Mouse (Mus musculus): ENCODE data around the gene Olfr19. TPM values are rescaled to one million over a fixed set of nuclear protein-coding genes. Genes with fewer than 3 reads are reported as not detected.
"Not testable (repeated sequence)": the region's sequence is repeated elsewhere in the genome, so short reads cannot be mapped to it uniquely, and the experiment has no call there.

Gene Olfr19
- polyA plus RNA-seq (2016; fragmentation: Nextera tagmentation; extraction: Ambion mirVana): not detected in 2 replicates

GRCm38 (mm10) chr16:16676305-16676704 is at the start of gene Olfr19:
TSS of gene Olfr19 (minus strand) at chr16:16676405.
- H3K27ac ChIP-seq: no peak within 1 kb of the TSS
- H3K4me3 ChIP-seq: no peak within 1 kb of the TSS
- H3K9me3 ChIP-seq (replicated peaks): no peaks in the 10 kb centered on the region
- H3K4me1 ChIP-seq: no peaks in the 10 kb centered on the region
- H3K36me3 ChIP-seq: no peaks in the 10 kb centered on the region
- H3K9ac ChIP-seq: no peak within 1 kb of the TSS
- 46% methylated on average over 2 of the region's 2 CpGs for WGBS (ENCODE audit: insufficient replicate concordance)
- H3K4me2 ChIP-seq: no peak within 1 kb of the TSS
- no peak for ATAC-seq
- no peaks in the 10 kb centered on the region for H3K27me3 ChIP-seq (replicated peaks)

GRCm38 (mm10) chr16:16684975-16685374 is 8.8 kb upstream of the Olfr19 start:
- ATAC-seq: no peak
- 54% methylated on average over 3 of the region's 3 CpGs for WGBS (ENCODE audit: insufficient replicate concordance)
- H3K4me1 ChIP-seq: no peaks in the 10 kb centered on the region
- H3K4me2 ChIP-seq: no peak overlapping the region
- H3K27me3 ChIP-seq (replicated peaks): no peaks in the 10 kb centered on the region
- H3K9ac ChIP-seq: no peak overlapping the region
- H3K4me3 ChIP-seq: no peak overlapping the region
- no peak overlapping the region for H3K27ac ChIP-seq
- H3K36me3 ChIP-seq: no peaks in the 10 kb centered on the region
- H3K9me3 ChIP-seq (replicated peaks): no peaks in the 10 kb centered on the region

GRCm38 (mm10) chr16:16684053-16684452 is 7.8 kb upstream of the Olfr19 start:
- H3K27ac ChIP-seq: no peak overlapping the region
- H3K36me3 ChIP-seq: no peaks in the 10 kb centered on the region
- no peak for ATAC-seq
- 44% methylated on average over 2 of the region's 2 CpGs for WGBS (ENCODE audit: insufficient replicate concordance)
- H3K9me3 ChIP-seq (replicated peaks): no peaks in the 10 kb centered on the region
- H3K4me1 ChIP-seq: no peaks in the 10 kb centered on the region
- H3K27me3 ChIP-seq (replicated peaks): no peaks in the 10 kb centered on the region
- H3K9ac ChIP-seq: no peak overlapping the region
- H3K4me2 ChIP-seq: no peak overlapping the region
- no peak overlapping the region for H3K4me3 ChIP-seq

- Histone ChIP-seq H3K4me1 (no peaks in the 10 kb centered on the region), H3K36me3 (no peaks in the 10 kb centered on the region), H3K4me2 (no peak overlapping the region), H3K27me3 (replicated peaks) (no peaks in the 10 kb centered on the region), H3K9me3 (replicated peaks) (no peaks in the 10 kb centered on the region), H3K27ac (no peak overlapping the region), H3K4me3 (no peak overlapping the region), H3K9ac (no peak overlapping the region)
- ATAC-seq: no peak
- 62% methylated on average over 4 of the region's 4 CpGs for WGBS (ENCODE audit: insufficient replicate concordance)
Observed at GRCm38 (mm10) chr16:16664994-16665393, 11.2 kb downstream of the Olfr19 start.

- H3K36me3 ChIP-seq; H3K9me3 ChIP-seq (replicated peaks); H3K4me2 ChIP-seq; H3K27me3 ChIP-seq (replicated peaks); H3K9ac ChIP-seq; H3K4me3 ChIP-seq; H3K4me1 ChIP-seq; H3K27ac ChIP-seq; ATAC-seq: not testable (repeated sequence)
Observed at GRCm38 (mm10) chr16:16664516-16664915, 11.7 kb downstream of the Olfr19 start.

- H3K27me3 ChIP-seq (replicated peaks): no peaks in the 10 kb centered on the region
- H3K9ac ChIP-seq: no peak overlapping the region
- no peaks in the 10 kb centered on the region for H3K4me1 ChIP-seq
- H3K27ac ChIP-seq: no peak overlapping the region
- no peaks in the 10 kb centered on the region for H3K36me3 ChIP-seq
- H3K4me2 ChIP-seq: no peak overlapping the region
- no peak overlapping the region for H3K4me3 ChIP-seq
- WGBS (ENCODE audit: insufficient replicate concordance): 28% methylated on average over 1 of the region's 1 CpGs
- ATAC-seq: no peak
- no peaks in the 10 kb centered on the region for H3K9me3 ChIP-seq (replicated peaks)
Observed at GRCm38 (mm10) chr16:16645148-16645547, 31.1 kb downstream of the Olfr19 start.

GRCm38 (mm10) chr16:16633730-16634129 is 42.5 kb downstream of the Olfr19 start:
- no peaks in the 10 kb centered on the region for H3K36me3 ChIP-seq
- no peak for ATAC-seq
- no peak overlapping the region for H3K4me3 ChIP-seq
- no peaks in the 10 kb centered on the region for H3K4me1 ChIP-seq
- peaks cover 16% of the 10 kb centered on the region for H3K9me3 ChIP-seq (replicated peaks)
- H3K27ac ChIP-seq: no peak overlapping the region
- H3K27me3 ChIP-seq (replicated peaks): no peaks in the 10 kb centered on the region
- no peak overlapping the region for H3K4me2 ChIP-seq
- no peak overlapping the region for H3K9ac ChIP-seq

Other genes with a start within 250 kb of the Olfr19 start
- gene Fgd4, start 75.9 kb downstream of the Olfr19 start, polyA plus RNA-seq (2016; fragmentation: Nextera tagmentation; extraction: Ambion mirVana): 2.5 and 3.2 TPM in 2 replicates
- gene Spag6l, start 153.1 kb upstream of the Olfr19 start, polyA plus RNA-seq (2016; fragmentation: Nextera tagmentation; extraction: Ambion mirVana): not detected in 2 replicates
- gene Igll1, start 187.6 kb upstream of the Olfr19 start, polyA plus RNA-seq (2016; fragmentation: Nextera tagmentation; extraction: Ambion mirVana): not detected in 2 replicates
- 40.8 and 42.2 TPM in 2 replicates for gene Top3b, start 194.3 kb upstream of the Olfr19 start, polyA plus RNA-seq (2016; fragmentation: Nextera tagmentation; extraction: Ambion mirVana)
- 0.80 and 0.83 TPM in 2 replicates for gene Vpreb1, start 194.4 kb upstream of the Olfr19 start, polyA plus RNA-seq (2016; fragmentation: Nextera tagmentation; extraction: Ambion mirVana)
- 13.8 and 14.4 TPM in 2 replicates for gene Ppm1f, start 220.1 kb upstream of the Olfr19 start, polyA plus RNA-seq (2016; fragmentation: Nextera tagmentation; extraction: Ambion mirVana)